ENCODE assay signal across 8 mouse cellular contexts in genomic region chr14:47188848-47189634, GRCm38 (mm10). TPM values are rescaled to one million over a fixed set of nuclear protein-coding genes. Genes with fewer than 3 reads are reported as not detected.
A peak's percentile ranks its signal among the peaks of the same experiment; 100 is the strongest.
DNase-seq lines count a peak whose midpoint lies in the region; ATAC-seq and TF ChIP-seq lines count a peak whose summit lies in the region.

Gch1 (minus strand) TSS chr14:47189413.

- peaks cover 5% of the 10 kb centered on the region for H3K4me1 ChIP-seq in hindbrain, embryonic 16.5 days (ENCODE audit: control insufficient read depth, insufficient read depth, low read depth, low read length)

- peak within 1 kb of the TSS; percentile 88 for H3K4me3 ChIP-seq in hindbrain, embryonic 16.5 days (ENCODE audit: low read length)
- H3K4me3 ChIP-seq in left cerebral cortex, adult 2 months = peak within 1 kb of the TSS; percentile 73
- H3K4me3 ChIP-seq in macrophage (ENCODE audit: inconsistent target) = peak within 1 kb of the TSS; percentile 72

- H3K4me2 ChIP-seq in hindbrain, embryonic 16.5 days (ENCODE audit: low read length) = peak within 1 kb of the TSS; percentile 100

- intact Hi-C loops in left cerebral cortex, adult 2 months (cut with DNase I) = loop anchor here (5.0 kb wide), 2 partner anchors 68 to 307 kb away; partner anchors contain the start of gene Samd4

- peaks cover 44% of the 10 kb centered on the region for H3K79me2 ChIP-seq in macrophage (ENCODE audit: inconsistent target)

- 0 out of 2 replicates have a peak within 1 kb of the TSS, but pooled peaks have one; percentile 23 for H3K27ac ChIP-seq in hindbrain, embryonic 16.5 days (ENCODE audit: low read depth, low read length)
- H3K27ac ChIP-seq in left cerebral cortex, adult 2 months = peak within 1 kb of the TSS; percentile 2
- H3K27ac ChIP-seq in macrophage = peak within 1 kb of the TSS; percentile 82

- POLR2A ChIA-PET in Patski (lab: Charles Lee) = interaction anchor here (1.1 kb wide), 1 partner anchor 10 kb away, joined by 3 read pairs; no protein-coding TSS in a partner anchor

- CTCF ChIA-PET in Patski (lab: Charles Lee) = no interaction called here

- H3K36me3 ChIP-seq in hindbrain, embryonic 16.5 days (ENCODE audit: control insufficient read depth, insufficient read depth, low read length) = no peaks in the 10 kb centered on the region
- peaks cover 10% of the 10 kb centered on the region; the same call in 1 of the 2 replicates for H3K36me3 ChIP-seq in macrophage (ENCODE audit: inconsistent target)

- peak within 1 kb of the TSS; percentile 74 for H3K9ac ChIP-seq in hindbrain, embryonic 16.5 days (ENCODE audit: low read depth, low read length)

- ATAC-seq in Patski = peak; percentile 89
- ATAC-seq in hindbrain, embryonic 16.5 days = peak; percentile 95

- no peak for DNase-seq in Patski (ENCODE audit: low read depth, low spot score)
- peak; percentile 47 to 51 for DNase-seq in cerebellum, postnatal 36 days
- peak; percentile 81 for DNase-seq in gastrocnemius, adult 18-20 months (ENCODE audit: low spot score)
- DNase-seq in left cerebral cortex, adult 2 months (ENCODE audit: extremely low spot score in 1 of 2, low spot score in 2 of 2) = peak; percentile 64 to 68
- DNase-seq in right cerebral cortex, adult 18-20 months = peak; percentile 63
- DNase-seq in urinary bladder, adult 2 months (ENCODE audit: low spot score) = peak; percentile 77

- peak; percentile 43 for TF ChIP-seq CTCF in Patski (IDR thresholded peaks at IDR 0.05)
- TF ChIP-seq CTCF in left cerebral cortex, adult 2 months (IDR thresholded peaks at IDR 0.05) = peak; percentile 21

- WGBS in hindbrain, embryonic 16.5 days = under 1% methylated on average over 52 of the region's 68 CpGs
- WGBS in macrophage (ENCODE audit: missing documents) = under 1% methylated on average over 68 of the region's 68 CpGs

- H3K27me3 ChIP-seq in Patski = no peaks in the 10 kb centered on the region
- peaks cover 8% of the 10 kb centered on the region for H3K27me3 ChIP-seq in hindbrain, embryonic 16.5 days (replicated peaks; ENCODE audit: control insufficient read depth, insufficient read depth, low read length)

- no peaks in the 10 kb centered on the region for H3K9me3 ChIP-seq in hindbrain, embryonic 16.5 days (ENCODE audit: control insufficient read depth, low read length)

- in situ Hi-C loops in Patski (cut with MboI; ENCODE audit: low pct_unique_long_range_greater_than_20kb) = no loop called here

RNA-seq across cellular contexts. Expression of gene Gch1, which starts in this region (rescaled TPM):
- polyA plus RNA-seq in Patski (2021) (2.2 TPM), macrophage (2018) (5.9 to 18.8 TPM (median 16.6 TPM) in 3 replicates)
- 1 to 10 TPM; 1.9 to 3.6 TPM for total RNA-seq in gastrocnemius, adult 18-20 months (2021)
- polyA plus RNA-seq in hindbrain, embryonic 16.5 days (2015; fragmentation: Nextera tagmentation; extraction: Ambion mirVana) = 5.5 and 6.3 TPM in 2 replicates
- total RNA-seq in left cerebral cortex, adult 2 months (2021) = 1 to 10 TPM; 1.2 to 1.9 TPM
- total RNA-seq in macrophage (2018; cell fraction: chromatin; rRNA removed) = 100 to 1,000 TPM in 14 of 26 experiments, 10 to 100 TPM in 12; 20.2 to 380 (median 117) TPM
- 10 to 100 TPM; 11.3 to 73.2 (median 26.9) TPM for total RNA-seq in macrophage (2018; cell fraction: cytosol; rRNA removed)
- 100 to 1,000 TPM in 15 of 26 experiments, 10 to 100 TPM in 11; 20.7 to 309 (median 108) TPM for total RNA-seq in macrophage (2018; cell fraction: nucleus; rRNA removed)
- 4.6 and 5.7 TPM in 2 replicates for polyA plus RNA-seq in urinary bladder, adult 2 months (2012; rRNA removed)

Comparison
In these comparisons a context has a peak if more than half of its experiments do, and no peak if none do; other contexts are left out.
1. H3K27ac ChIP-seq: peak in every context shown above with its lines; median percentile 82 in macrophage; 23 in hindbrain, embryonic 16.5 days; 2 in left cerebral cortex, adult 2 months.